Mouse (Mus musculus) neural tube, embryonic 14.5 days (tissue): ENCODE data around the gene Angptl4. TPM values are rescaled to one million over a fixed set of nuclear protein-coding genes. Genes with fewer than 3 reads are reported as not detected.
"Not testable (repeated sequence)": the region's sequence is repeated elsewhere in the genome, so short reads cannot be mapped to it uniquely, and the experiment has no call there.

Experiments used
- ATAC-seq: fragments of 200-750 bp; cut with Nextera tagmentation; 2 replicates; pipeline ENCODE4 v1.8.0; 2017; ENCODE audit warnings: low read depth, mild to moderate bottlenecking, moderate TSS enrichment, moderate library complexity
- H3K27ac ChIP-seq: fragments of 300-500 bp; sonication (generic); 2 replicates; pipeline ENCODE4 v1.5.1; 2014; ENCODE audit warnings: low read depth, mild to moderate bottlenecking, control low read depth, low read length, moderate library complexity, mixed read lengths
- H3K27me3 ChIP-seq: fragments of 300-500 bp; sonication (generic); 2 replicates; pipeline ENCODE4 v1.6.1; 2014; ENCODE audit warnings: low read length; ENCODE audit not compliant: control insufficient read depth, insufficient read depth
- H3K36me3 ChIP-seq: fragments of 300-500 bp; sonication (generic); 2 replicates; pipeline ENCODE4 v1.6.1; 2014; ENCODE audit warnings: low read length, mixed read lengths; ENCODE audit not compliant: control insufficient read depth, insufficient read depth
- H3K4me1 ChIP-seq: fragments of 300-500 bp; sonication (generic); 2 replicates; pipeline ENCODE4 v1.6.1; 2014; ENCODE audit warnings: low read length; ENCODE audit not compliant: control insufficient read depth, insufficient read depth
- H3K4me2 ChIP-seq: fragments of 300-500 bp; sonication (generic); 2 replicates; pipeline ENCODE4 v1.6.1; 2014; ENCODE audit warnings: mild to moderate bottlenecking, low read depth, low read length, control low read depth
- H3K4me3 ChIP-seq: fragments of 300-500 bp; sonication (generic); 2 replicates; pipeline ENCODE4 v1.5.1; 2014; ENCODE audit warnings: low read depth, low read length, control low read depth, mixed read lengths
- H3K9ac ChIP-seq: fragments of 300-500 bp; sonication (generic); replicated peaks from 2 replicates; pipeline ENCODE4 v1.6.1; 2014; ENCODE audit warnings: low read depth, mild to moderate bottlenecking, control low read depth, low read length, mixed read lengths
- H3K9me3 ChIP-seq: fragments of 300-500 bp; sonication (generic); 2 replicates; pipeline ENCODE4 v1.6.1; 2016; ENCODE audit warnings: low read length; ENCODE audit not compliant: control insufficient read depth
- whole genome bisulfite sequencing: fragments of 180-500 bp; shearing (Covaris S2); extraction: QIAGEN DNeasy Blood & Tissue Kit; methylation state at CpG from one replicate; pipeline ENCODE4 v1.1.7; 2014; 5-methylcytosine and 5-hydroxymethylcytosine counted together
- polyA plus RNA-seq: library from polyadenylated mRNA; unstranded; fragments of >200 nt; fragmentation: Nextera tagmentation; extraction: Ambion mirVana; gene quantifications from 2 replicates; pipeline ENCODE4 v1.2.1, GENCODE M21; 2014

The Angptl4 gene
- polyA plus RNA-seq = 9.7 and 20.6 TPM in 2 replicates

DNA sequence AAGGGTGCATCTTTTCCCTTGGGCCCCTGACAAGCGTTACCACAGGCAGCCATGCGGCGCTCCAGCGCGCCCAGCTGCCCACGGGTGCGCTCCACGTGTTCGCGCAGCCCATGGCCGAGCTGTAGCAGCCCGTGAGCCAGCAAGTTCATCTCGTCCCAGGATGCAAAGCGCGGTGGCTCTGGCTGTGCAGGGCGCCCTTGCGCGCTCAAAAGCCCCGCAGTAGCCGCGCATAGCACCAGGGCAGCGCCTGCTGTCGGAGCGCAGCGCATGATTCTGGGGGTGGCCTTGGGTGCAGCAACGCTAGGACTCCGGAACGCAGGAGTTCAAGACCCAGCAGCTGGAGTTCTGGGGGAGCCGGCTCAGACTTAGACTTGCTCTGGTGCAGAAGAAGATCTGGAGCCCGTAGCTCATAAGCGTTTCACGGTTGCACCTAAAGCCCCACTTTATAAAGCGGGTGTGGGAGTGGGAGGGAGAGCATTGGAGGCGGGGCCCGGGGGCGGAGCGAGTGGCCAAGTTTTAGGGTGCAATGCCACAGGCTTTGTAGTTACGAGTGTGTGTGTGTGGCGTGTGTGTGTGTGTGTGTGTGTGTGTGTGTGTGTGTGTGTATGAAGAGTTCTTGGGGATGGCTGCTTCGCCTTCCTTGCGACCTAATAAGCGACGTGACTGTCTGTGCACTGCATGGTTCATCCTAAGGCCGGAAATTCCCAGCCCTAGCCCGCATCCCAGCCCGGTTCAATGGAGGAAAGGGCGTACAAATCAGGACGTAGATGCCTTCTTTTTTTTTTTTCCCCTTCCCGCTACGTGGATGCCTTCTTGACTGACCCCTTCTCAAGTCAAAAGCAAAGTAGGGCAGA is at the start of gene Angptl4:
TSS of gene Angptl4 (minus strand) at position 707 of the 854 bp plus-strand sequence.
- Histone ChIP-seq H3K4me3 (peak within 1 kb of the TSS; percentile 37), H3K9ac (peak within 1 kb of the TSS; percentile 49), H3K27ac (peak within 1 kb of the TSS; percentile 29; the same call in 1 of the 2 replicates), H3K4me2 (peak within 1 kb of the TSS; percentile 68), H3K9me3 (no peaks in the 10 kb centered on the region), H3K4me1 (no peaks in the 10 kb centered on the region), H3K36me3 (no peaks in the 10 kb centered on the region), H3K27me3 (no peaks in the 10 kb centered on the region)
- under 1% methylated on average over 50 of the region's 50 CpGs for WGBS
- peak; percentile 85 for ATAC-seq

DNA sequence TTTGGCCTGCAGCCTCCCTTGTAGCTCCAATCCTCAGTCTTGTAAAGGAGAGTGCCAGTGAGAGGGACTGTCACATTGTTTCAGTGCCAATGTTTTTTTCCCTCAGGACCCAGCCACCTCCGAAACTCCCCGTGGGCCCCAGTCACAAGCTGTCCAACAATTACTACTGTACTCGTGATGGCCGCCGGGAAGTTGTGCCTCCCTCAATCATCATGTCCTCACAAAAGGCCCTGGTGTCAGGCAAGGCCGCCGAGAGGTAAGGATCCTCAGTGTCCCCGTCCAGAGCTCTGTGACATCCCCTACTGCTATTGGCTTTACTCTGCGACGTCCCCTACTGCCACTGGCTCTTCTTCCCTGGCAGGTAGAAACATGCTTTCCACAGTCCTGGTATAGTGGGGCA is 47.9 kb upstream of the Angptl4 start:
- H3K27ac ChIP-seq = no peak overlapping the region
- 89% methylated on average over 10 of the region's 10 CpGs for WGBS

DNA sequence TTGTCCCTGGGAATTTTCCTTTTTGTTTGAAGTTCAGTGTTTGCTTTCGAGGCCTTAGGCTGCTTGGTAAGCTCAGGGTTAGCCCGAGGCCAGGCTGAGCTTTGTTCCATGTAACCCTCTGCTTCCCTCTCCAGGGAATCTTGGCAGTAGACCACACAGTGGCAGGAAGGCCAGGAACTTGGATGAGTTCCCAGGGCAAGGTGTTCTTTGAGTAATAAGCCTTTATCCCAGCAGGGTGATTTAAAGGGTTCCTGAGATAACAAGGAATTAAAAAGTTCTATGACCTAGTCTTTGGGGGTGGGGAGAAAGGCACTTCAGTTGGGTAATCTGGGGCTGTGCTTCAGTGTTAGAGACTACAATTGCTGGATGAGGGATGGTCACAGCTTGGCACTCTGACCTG is 47.3 kb upstream of the Angptl4 start:
- no peak overlapping the region for H3K4me2 ChIP-seq
- no peak for ATAC-seq
- 61% methylated on average over 2 of the region's 2 CpGs for WGBS
- H3K27ac ChIP-seq = no peak overlapping the region
- H3K4me1 ChIP-seq = peaks cover 8% of the 10 kb centered on the region
- no peaks in the 10 kb centered on the region for H3K9me3 ChIP-seq
- no peaks in the 10 kb centered on the region for H3K27me3 ChIP-seq
- H3K36me3 ChIP-seq = peaks cover 21% of the 10 kb centered on the region
- no peak overlapping the region for H3K9ac ChIP-seq
- no peak overlapping the region for H3K4me3 ChIP-seq

More for the DNA sequence above, 47.9 kb upstream of the Angptl4 start:
- no peaks in the 10 kb centered on the region for H3K9me3 ChIP-seq
- no peak overlapping the region for H3K4me3 ChIP-seq
- no peak overlapping the region for H3K9ac ChIP-seq
- no peak overlapping the region for H3K4me2 ChIP-seq
- peaks cover 26% of the 10 kb centered on the region for H3K36me3 ChIP-seq
- peaks cover 8% of the 10 kb centered on the region for H3K4me1 ChIP-seq
- H3K27me3 ChIP-seq = no peaks in the 10 kb centered on the region
- no peak for ATAC-seq

DNA sequence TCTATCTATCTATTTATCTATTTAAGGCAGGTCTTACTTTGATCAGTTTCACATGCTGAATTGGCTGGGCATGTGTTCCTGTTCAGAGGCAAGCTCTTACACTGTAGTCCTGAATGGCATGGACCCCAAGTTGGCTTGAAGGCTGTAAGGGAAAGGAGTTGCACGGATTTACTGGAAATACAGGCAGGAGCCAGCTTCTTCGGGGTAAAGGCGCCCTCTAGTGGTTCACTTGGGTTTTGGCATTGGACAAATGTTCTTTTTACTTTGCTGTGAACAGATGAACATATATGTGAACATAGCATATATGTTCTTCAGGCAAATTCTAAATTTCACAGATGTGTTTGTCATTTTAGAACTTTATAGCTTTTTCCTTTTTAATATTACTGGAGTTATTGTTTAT is 45.2 kb upstream of the Angptl4 start:
- peaks cover 24% of the 10 kb centered on the region for H3K36me3 ChIP-seq
- H3K27ac ChIP-seq = no peak overlapping the region
- 0% methylated on average over 3 of the region's 3 CpGs for WGBS
- peaks cover 16% of the 10 kb centered on the region for H3K4me1 ChIP-seq
- no peak for ATAC-seq
- H3K27me3 ChIP-seq = no peaks in the 10 kb centered on the region
- H3K9ac ChIP-seq = no peak overlapping the region
- no peak overlapping the region for H3K4me3 ChIP-seq
- H3K4me2 ChIP-seq = no peak overlapping the region
- H3K9me3 ChIP-seq = no peaks in the 10 kb centered on the region

DNA sequence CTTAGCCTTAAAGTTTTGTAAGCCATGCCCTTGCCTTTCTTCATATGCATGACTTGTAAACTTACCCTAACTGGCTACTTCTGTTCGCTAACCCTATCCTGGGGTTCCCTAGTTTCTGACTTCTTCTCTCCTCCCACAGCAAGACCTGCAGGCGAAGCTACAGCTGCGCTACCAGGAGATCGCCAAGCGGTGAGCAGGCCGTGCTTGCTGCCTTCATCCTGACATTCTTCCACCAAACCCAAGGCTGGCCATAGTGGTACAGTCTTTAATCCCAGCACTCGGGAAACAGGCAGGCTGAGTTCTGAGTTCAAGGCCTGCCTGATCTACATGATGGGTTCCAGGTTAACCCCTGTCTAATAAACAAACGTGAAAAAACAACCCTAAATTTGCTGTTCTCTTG is 43.8 kb upstream of the Angptl4 start:
- Histone ChIP-seq H3K9ac (no peak overlapping the region), H3K27ac (no peak overlapping the region), H3K9me3 (no peaks in the 10 kb centered on the region), H3K4me3 (peak overlapping the region; percentile 76), H3K36me3 (peaks cover 31% of the 10 kb centered on the region; the same call in 1 of the 2 replicates), H3K27me3 (no peaks in the 10 kb centered on the region), H3K4me2 (peak overlapping the region; percentile 74), H3K4me1 (peaks cover 16% of the 10 kb centered on the region)
- WGBS = 91% methylated on average over 8 of the region's 8 CpGs
- ATAC-seq = no peak

DNA sequence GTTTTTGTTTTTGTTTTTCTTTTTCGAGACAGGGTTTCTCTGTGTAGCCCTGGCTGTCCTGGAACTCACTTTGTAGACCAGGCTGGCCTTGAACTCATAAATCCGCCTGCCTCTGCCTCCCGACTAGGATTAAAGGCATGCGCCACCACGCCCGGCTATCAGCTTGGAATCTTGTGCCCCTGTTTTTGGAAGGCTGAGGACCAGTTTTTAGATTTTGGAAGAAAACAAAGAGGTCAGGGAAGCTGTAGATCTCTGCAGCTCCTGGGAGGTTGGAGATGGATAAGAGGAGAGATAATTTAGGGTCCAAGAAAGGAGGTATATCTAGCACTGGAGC is 43.3 kb upstream of the Angptl4 start:
- H3K4me3 ChIP-seq = peak overlapping the region; percentile 76
- H3K27me3 ChIP-seq, ATAC-seq, H3K9me3 ChIP-seq: not testable (repeated sequence)
- H3K27ac ChIP-seq = peak overlapping the region; percentile 91
- H3K4me1 ChIP-seq = peaks cover 16% of the 10 kb centered on the region
- peak overlapping the region; percentile 76 for H3K9ac ChIP-seq
- WGBS = 5% methylated on average over 6 of the region's 6 CpGs
- peaks cover 30% of the 10 kb centered on the region; the same call in 1 of the 2 replicates for H3K36me3 ChIP-seq
- H3K4me2 ChIP-seq = peak overlapping the region; percentile 74

DNA sequence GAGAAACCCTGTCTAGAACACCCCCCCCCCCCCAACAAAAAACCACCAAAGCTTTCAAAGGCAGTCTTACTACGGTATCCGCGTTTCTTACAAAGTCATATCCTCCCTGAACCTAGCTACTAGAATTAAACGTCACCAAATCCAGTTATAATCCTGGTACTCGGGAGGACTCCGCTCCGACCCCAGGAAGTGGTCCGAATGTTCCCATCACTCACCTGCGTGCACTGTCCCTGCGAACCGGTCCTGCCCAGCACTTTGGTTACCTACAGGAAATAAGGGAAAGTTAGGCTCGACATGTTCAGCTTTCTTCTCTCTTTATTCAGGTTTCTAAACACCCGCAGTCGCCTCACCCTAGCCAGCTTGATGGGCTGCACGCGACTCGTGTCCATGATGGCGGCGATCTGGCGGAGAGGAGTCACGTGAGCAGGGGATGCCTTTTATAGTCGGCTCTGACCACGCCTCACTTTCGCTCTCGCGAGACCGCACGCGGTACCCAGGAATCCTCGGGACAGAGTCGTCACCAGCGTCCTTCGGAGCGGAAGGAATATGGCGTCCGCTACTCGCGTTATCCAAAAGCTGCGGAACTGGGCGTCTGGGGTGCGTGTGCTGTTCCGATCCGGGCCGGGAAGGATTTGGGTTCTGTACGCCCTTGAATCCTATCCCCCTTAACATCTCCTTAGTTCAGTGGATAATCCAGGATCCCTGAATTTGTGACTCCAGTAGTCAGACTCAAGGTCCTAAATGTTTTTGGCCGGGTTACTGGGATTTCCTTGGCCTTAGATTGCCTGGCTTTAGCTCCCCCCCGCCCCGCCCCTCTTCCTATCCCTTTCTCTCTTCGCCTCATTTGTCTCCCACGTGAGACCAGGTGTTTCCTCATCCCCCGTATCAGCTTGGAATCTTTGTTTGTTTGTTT is 42.7 kb upstream of the Angptl4 start, which contains the start of the genes Rps28 and Ndufa7:
TSS of gene Rps28 (minus strand) at position 479 of the 913 bp plus-strand sequence.
TSS of gene Ndufa7 (plus strand) at position 489 of the 913 bp plus-strand sequence.
- ATAC-seq = peak; percentile 94
- Histone ChIP-seq H3K9ac (peak within 1 kb of the TSS; percentile 80), H3K4me2 (peak within 1 kb of the TSS; percentile 95), H3K4me3 (peak within 1 kb of the TSS; percentile 76), H3K4me1 (peaks cover 16% of the 10 kb centered on the region), H3K27me3 (no peaks in the 10 kb centered on the region), H3K9me3 (no peaks in the 10 kb centered on the region), H3K36me3 (peaks cover 28% of the 10 kb centered on the region; the same call in 1 of the 2 replicates), H3K27ac (peak within 1 kb of the TSS; percentile 91)
- WGBS = under 1% methylated on average over 51 of the region's 51 CpGs

DNA sequence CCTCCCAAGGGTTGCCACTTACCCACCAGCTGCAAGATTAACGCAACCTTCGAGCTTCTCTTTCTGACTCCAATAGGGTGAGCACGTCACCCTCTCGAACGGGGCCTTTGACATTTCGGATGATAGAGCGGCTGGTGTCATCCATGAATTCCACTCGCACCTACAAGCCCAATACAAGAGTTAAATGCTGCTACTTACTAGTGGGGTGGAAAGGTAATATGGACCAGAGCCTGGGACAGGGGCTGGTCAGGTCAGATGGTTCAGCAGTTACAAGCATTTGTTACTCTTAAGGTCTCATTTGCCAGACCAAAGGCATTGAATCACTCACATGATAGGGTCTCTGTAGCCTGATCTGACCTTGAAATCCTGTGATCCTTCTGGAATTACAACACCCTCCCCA is 41.5 kb upstream of the Angptl4 start:
- not testable (repeated sequence) for ATAC-seq

More for the DNA sequence above, 41.5 kb upstream of the Angptl4 start:
- not testable (repeated sequence) for H3K9me3 ChIP-seq, H3K27ac ChIP-seq, H3K27me3 ChIP-seq
- Histone ChIP-seq H3K9ac (peak overlapping the region; percentile 80), H3K36me3 (peaks cover 28% of the 10 kb centered on the region; the same call in 1 of the 2 replicates), H3K4me3 (peak overlapping the region; percentile 76), H3K4me1 (peaks cover 19% of the 10 kb centered on the region), H3K4me2 (peak overlapping the region; percentile 95)
- WGBS = 90% methylated on average over 8 of the region's 8 CpGs
